Mouse (Mus musculus) intestine, postnatal 0 days (tissue): ENCODE data around the gene Abo. TPM values are rescaled to one million over a fixed set of nuclear protein-coding genes. Genes with fewer than 3 reads are reported as not detected.

Experiments used
- ATAC-seq: fragments of 200-750 bp; cut with Nextera tagmentation; 2 replicates; pipeline ENCODE4 v1.8.0; 2017; ENCODE audit warnings: mild to moderate bottlenecking, moderate TSS enrichment, moderate library complexity
- H3K27ac ChIP-seq: fragments of 300-500 bp; sonication (generic); 2 replicates; pipeline ENCODE4 v1.5.1; 2014; ENCODE audit warnings: mild to moderate bottlenecking, low read depth, low read length, moderate library complexity
- H3K27me3 ChIP-seq: fragments of 300-500 bp; sonication (generic); replicated peaks from 2 replicates; pipeline ENCODE4 v1.6.1; 2014; ENCODE audit warnings: low read length, mixed read lengths; ENCODE audit not compliant: control insufficient read depth, insufficient read depth
- H3K36me3 ChIP-seq: fragments of 300-500 bp; sonication (generic); 2 replicates; pipeline ENCODE4 v1.6.1; 2014; ENCODE audit warnings: mild to moderate bottlenecking, moderate library complexity; ENCODE audit not compliant: control insufficient read depth, insufficient read depth
- H3K4me1 ChIP-seq: fragments of 300-500 bp; sonication (generic); replicated peaks from 2 replicates; pipeline ENCODE4 v1.6.1; 2014; ENCODE audit warnings: antibody characterized with exemption, low read length, mixed read lengths; ENCODE audit not compliant: control insufficient read depth, insufficient read depth
- H3K4me2 ChIP-seq: fragments of 300-500 bp; sonication (generic); replicated peaks from 2 replicates; pipeline ENCODE4 v1.6.1; 2014; ENCODE audit warnings: low read depth, mild to moderate bottlenecking, moderate library complexity
- H3K4me3 ChIP-seq: fragments of 300-500 bp; sonication (generic); 2 replicates; pipeline ENCODE4 v1.5.1; 2014; ENCODE audit warnings: low read depth, low read length
- H3K9ac ChIP-seq: fragments of 300-500 bp; sonication (generic); 2 replicates; pipeline ENCODE4 v1.6.1; 2014; ENCODE audit warnings: mild to moderate bottlenecking, low read depth, low read length
- H3K9me3 ChIP-seq: fragments of 300-500 bp; sonication (generic); 2 replicates; pipeline ENCODE4 v1.6.1; 2016; ENCODE audit warnings: mixed run types; ENCODE audit not compliant: control insufficient read depth
- CTCF ChIP-seq: sonication (generic); IDR thresholded peaks from 2 replicates; pipeline ENCODE4 v1.5.1; 2016; ENCODE audit warnings: low read depth, mild to moderate bottlenecking, control low read depth, antibody characterized with exemption, moderate library complexity
- WGBS: fragments of 180-500 bp; shearing (Covaris S2); extraction: QIAGEN DNeasy Blood & Tissue Kit; methylation state at CpG from one replicate; pipeline ENCODE4 v1.1.7; 2014; 5-methylcytosine and 5-hydroxymethylcytosine counted together
- polyA plus RNA-seq: library from polyadenylated mRNA; unstranded; fragments of >200 nt; fragmentation: Nextera tagmentation; extraction: Ambion mirVana; gene quantifications from 2 replicates; pipeline ENCODE4 v1.2.1, GENCODE M21; 2015

The Abo gene
- polyA plus RNA-seq, 1 experiment from 2014 or later: 0.07 TPM

DNA sequence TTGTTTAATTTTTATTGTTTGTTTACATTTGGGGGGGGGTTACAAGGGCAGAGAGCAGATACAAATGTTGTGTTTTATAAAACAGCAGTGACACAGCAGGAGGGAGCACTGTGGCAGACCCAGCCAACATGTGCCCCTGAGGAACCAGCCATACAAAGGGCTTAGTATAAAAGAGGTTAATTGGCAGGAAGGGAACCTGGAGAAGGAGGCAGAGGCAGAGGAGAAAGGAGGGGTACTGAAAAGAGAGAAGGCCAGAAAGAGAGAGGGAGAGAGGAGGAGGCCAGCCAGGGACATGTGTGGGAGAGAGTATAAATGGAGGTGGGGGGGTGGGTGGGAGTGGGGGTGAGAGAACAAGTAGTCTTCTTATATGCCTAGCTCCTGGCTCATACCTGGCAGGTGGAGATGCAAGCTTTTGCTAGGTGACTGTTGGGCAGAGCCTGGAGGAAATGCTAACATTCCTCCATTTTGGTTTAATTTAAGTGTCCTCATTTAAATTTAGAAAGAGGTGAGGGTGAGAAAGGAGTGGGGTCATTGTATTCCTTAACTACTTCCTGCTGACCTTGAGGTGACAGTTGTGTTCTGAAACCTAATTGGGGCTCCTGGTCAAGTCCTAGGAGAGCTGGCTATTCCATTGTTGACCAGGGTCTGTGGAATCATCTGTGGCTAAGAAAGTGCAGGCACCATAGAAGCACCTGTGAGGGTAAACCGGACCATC is 37.4 kb downstream of the Abo start:
- WGBS: 91% methylated on average over 1 of the region's 1 CpGs
- no peak for ATAC-seq

More for the DNA sequence above, 37.4 kb downstream of the Abo start:
- no peak overlapping the region for H3K4me2 ChIP-seq
- no peak overlapping the region for H3K9ac ChIP-seq
- H3K9me3 ChIP-seq: no peaks in the 10 kb centered on the region
- TF ChIP-seq CTCF: no peak
- H3K4me3 ChIP-seq: no peak overlapping the region
- no peaks in the 10 kb centered on the region for H3K4me1 ChIP-seq
- H3K27me3 ChIP-seq: no peaks in the 10 kb centered on the region
- H3K36me3 ChIP-seq: no peaks in the 10 kb centered on the region
- H3K27ac ChIP-seq: no peak overlapping the region

Other genes with a start within 250 kb of the Abo start
- gene Fam69b, start 236.5 kb downstream of the Abo start, polyA plus RNA-seq: 6.8 and 6.9 TPM in 2 replicates
- gene Lcn4, start 193.7 kb downstream of the Abo start, polyA plus RNA-seq: not detected in 2 replicates
- 11.7 and 12.8 TPM in 2 replicates for gene Surf6, start 37.9 kb upstream of the Abo start, polyA plus RNA-seq
- gene Med22, start 45.7 kb upstream of the Abo start, polyA plus RNA-seq: 19.8 and 20.2 TPM in 2 replicates
- 407 and 410 TPM in 2 replicates for gene Rpl7a, start 45.8 kb upstream of the Abo start, polyA plus RNA-seq
- gene Surf2, start 51.4 kb upstream of the Abo start, polyA plus RNA-seq: 33.2 and 33.5 TPM in 2 replicates
- gene Surf1, start 51.6 kb upstream of the Abo start, polyA plus RNA-seq: 59.8 and 65.3 TPM in 2 replicates
- gene Surf4, start 68.9 kb upstream of the Abo start, polyA plus RNA-seq: 379 TPM in 2 replicates
- 0.07 and 0.10 TPM in 2 replicates for gene Stkld1, start 69.1 kb upstream of the Abo start, polyA plus RNA-seq
- gene Rexo4, start 99.4 kb upstream of the Abo start, polyA plus RNA-seq: 29.4 and 30.1 TPM in 2 replicates
- gene Adamts13, start 108.4 kb upstream of the Abo start, polyA plus RNA-seq: 0.20 and 0.22 TPM in 2 replicates
- gene Cacfd1, start 144.9 kb upstream of the Abo start, polyA plus RNA-seq: 41.5 and 42.8 TPM in 2 replicates
- 0.59 and 0.93 TPM in 2 replicates for gene Slc2a6, start 163.0 kb upstream of the Abo start, polyA plus RNA-seq
- gene Mymk, start 207.2 kb upstream of the Abo start, polyA plus RNA-seq: not detected in 2 replicates
- gene Adamtsl2, start 214.4 kb upstream of the Abo start, polyA plus RNA-seq: 1.0 and 1.3 TPM in 2 replicates